Mouse (Mus musculus) heart, embryonic 14.5 days (tissue): ENCODE data around the gene Itga1. TPM values are rescaled to one million over a fixed set of nuclear protein-coding genes. Genes with fewer than 3 reads are reported as not detected.
A peak's percentile ranks its signal among the peaks of the same experiment; 100 is the strongest.

ENCODE experiments used
- ATAC-seq: fragments of 200-750 bp; cut with Nextera tagmentation; 2 replicates; pipeline ENCODE4 v1.8.0; 2017; ENCODE audit warnings: low read depth, moderate TSS enrichment; ENCODE audit not compliant: insufficient number of reproducible peaks, insufficient read depth, low FRiP score
- H3K27ac ChIP-seq, 2 experiments: fragments of 200-500 bp in 1 of 2; fragments of 300-500 bp in 1 of 2; sonication (generic) in 1 of 2; replicated peaks in 1 of 2; 2 replicates each; pipeline ENCODE4 v1.5.1; 2012 to 2014; ENCODE audit warnings: low read depth in 2 of 2, low read length in 2 of 2, control low read depth in 1 of 2, mild to moderate bottlenecking in 1 of 2, mixed read lengths in 1 of 2; ENCODE audit not compliant: control insufficient read depth in 1 of 2, insufficient read depth in 1 of 2
- H3K27me3 ChIP-seq: fragments of 300-500 bp; sonication (generic); 2 replicates; pipeline ENCODE4 v1.6.1; 2014; ENCODE audit warnings: mild to moderate bottlenecking, low read length, control low read depth; ENCODE audit not compliant: control insufficient read depth, insufficient read depth
- H3K36me3 ChIP-seq: fragments of 300-500 bp; sonication (generic); 2 replicates; pipeline ENCODE4 v1.6.1; 2014; ENCODE audit warnings: mild to moderate bottlenecking, control low read depth, low read length, mixed read lengths; ENCODE audit not compliant: control insufficient read depth, insufficient read depth
- H3K4me1 ChIP-seq, 2 experiments: fragments of 200-500 bp in 1 of 2; fragments of 300-500 bp in 1 of 2; sonication (generic) in 1 of 2; 2 replicates each; pipeline ENCODE4 v1.6.1; 2012 to 2014; ENCODE audit warnings: low read length in 2 of 2, control low read depth in 1 of 2, mixed read lengths in 1 of 2; ENCODE audit not compliant: control insufficient read depth in 2 of 2, insufficient read depth in 2 of 2
- H3K4me2 ChIP-seq: fragments of 300-500 bp; sonication (generic); 2 replicates; pipeline ENCODE4 v1.6.1; 2014; ENCODE audit warnings: mild to moderate bottlenecking, low read length
- H3K4me3 ChIP-seq, 2 experiments: fragments of 200-500 bp in 1 of 2; fragments of 300-500 bp in 1 of 2; sonication (generic) in 1 of 2; 2 replicates each; pipeline ENCODE4 v1.5.1; 2012 to 2014; ENCODE audit warnings: low read length in 2 of 2, mild to moderate bottlenecking in 2 of 2, control low read depth in 1 of 2, low read depth in 1 of 2, moderate library complexity in 1 of 2; ENCODE audit not compliant: control insufficient read depth in 1 of 2, insufficient read depth in 1 of 2
- H3K9ac ChIP-seq: fragments of 300-500 bp; sonication (generic); 2 replicates; pipeline ENCODE4 v1.6.1; 2014; ENCODE audit warnings: mild to moderate bottlenecking, low read length
- H3K9me3 ChIP-seq: fragments of 300-500 bp; sonication (generic); 2 replicates; pipeline ENCODE4 v1.6.1; 2016; ENCODE audit warnings: low read length, control low read depth; ENCODE audit not compliant: control insufficient read depth
- WGBS: fragments of 180-500 bp; shearing (Covaris S2); extraction: QIAGEN DNeasy Blood & Tissue Kit; methylation state at CpG from one replicate; pipeline ENCODE4 v1.1.7; 2014; 5-methylcytosine and 5-hydroxymethylcytosine counted together
- polyA plus RNA-seq: library from polyadenylated mRNA; unstranded; fragments of >200 nt; fragmentation: Nextera tagmentation; extraction: Ambion mirVana; gene quantifications from 2 replicates; pipeline ENCODE4 v1.2.1, GENCODE M21; 2014

Gene Itga1
- polyA plus RNA-seq, result 32.6 and 32.9 TPM in 2 replicates

GRCm38 (mm10) chr13:115101355-115102191, at the start of gene Itga1, which contains the start of gene Gm49395:
TSS of gene Itga1 (minus strand) at chr13:115101964.
TSS of gene Gm49395 (minus strand) at chr13:115101921.
- H3K27ac ChIP-seq, result peak within 1 kb of the TSS; percentile 94 to 95
- H3K4me2 ChIP-seq, result peak within 1 kb of the TSS; percentile 82
- H3K4me1 ChIP-seq, result peaks cover 6 to 23% of the 10 kb centered on the region in 2 experiments
- H3K36me3 ChIP-seq, result no peaks in the 10 kb centered on the region
- peak within 1 kb of the TSS; percentile 89 for H3K9ac ChIP-seq
- 0% methylated on average over 39 of the region's 39 CpGs for WGBS
- peak within 1 kb of the TSS; percentile 82 to 84 for H3K4me3 ChIP-seq
- H3K27me3 ChIP-seq, result no peaks in the 10 kb centered on the region
- peak; percentile 91 for ATAC-seq
- H3K9me3 ChIP-seq, result no peaks in the 10 kb centered on the region

- Histone ChIP-seq H3K9ac (no peak overlapping the region), H3K27me3 (no peaks in the 10 kb centered on the region), H3K4me2 (no peak overlapping the region), H3K9me3 (no peaks in the 10 kb centered on the region), H3K36me3 (no peaks in the 10 kb centered on the region), H3K4me1 (no peaks in the 10 kb centered on the region), H3K27ac (no peak overlapping the region), H3K4me3 (no peak overlapping the region)
- 76% methylated on average over 1 of the region's 1 CpGs for WGBS
- ATAC-seq, result no peak
These were observed 48.8 kb upstream of the Itga1 start for GRCm38 (mm10) chr13:115150602-115151001.

- no peak for ATAC-seq
- Histone ChIP-seq H3K9me3 (no peaks in the 10 kb centered on the region), H3K36me3 (no peaks in the 10 kb centered on the region), H3K4me3 (no peak overlapping the region), H3K4me2 (no peak overlapping the region), H3K27me3 (no peaks in the 10 kb centered on the region), H3K9ac (no peak overlapping the region), H3K27ac (no peak overlapping the region), H3K4me1 (no peaks in the 10 kb centered on the region)
- WGBS, result 89% methylated on average over 6 of the region's 6 CpGs
These were observed 48.1 kb upstream of the Itga1 start for GRCm38 (mm10) chr13:115149849-115150248.

GRCm38 (mm10) chr13:115143575-115143974, 41.8 kb upstream of the Itga1 start:
- Histone ChIP-seq H3K27ac (no peak overlapping the region), H3K27me3 (no peaks in the 10 kb centered on the region), H3K36me3 (no peaks in the 10 kb centered on the region), H3K9ac (no peak overlapping the region), H3K4me1 (no peaks in the 10 kb centered on the region), H3K9me3 (no peaks in the 10 kb centered on the region), H3K4me2 (no peak overlapping the region), H3K4me3 (no peak overlapping the region)
- 92% methylated on average over 2 of the region's 2 CpGs for WGBS
- ATAC-seq, result no peak

GRCm38 (mm10) chr13:115142066-115142465, 40.3 kb upstream of the Itga1 start:
- 77% methylated on average over 3 of the region's 3 CpGs for WGBS
- Histone ChIP-seq H3K27me3 (no peaks in the 10 kb centered on the region), H3K36me3 (no peaks in the 10 kb centered on the region), H3K9me3 (no peaks in the 10 kb centered on the region), H3K27ac (no peak overlapping the region), H3K9ac (no peak overlapping the region), H3K4me3 (no peak overlapping the region), H3K4me1 (no peaks in the 10 kb centered on the region), H3K4me2 (no peak overlapping the region)
- no peak for ATAC-seq

- H3K9ac ChIP-seq, result no peak overlapping the region
- 77% methylated on average over 7 of the region's 7 CpGs for WGBS
- H3K9me3 ChIP-seq, result no peaks in the 10 kb centered on the region
- no peak for ATAC-seq
- H3K27me3 ChIP-seq, result no peaks in the 10 kb centered on the region
- no peak overlapping the region for H3K27ac ChIP-seq
- no peaks in the 10 kb centered on the region for H3K4me1 ChIP-seq
- H3K4me2 ChIP-seq, result no peak overlapping the region
- H3K36me3 ChIP-seq, result no peaks in the 10 kb centered on the region
- H3K4me3 ChIP-seq, result no peak overlapping the region
These were observed 36.7 kb upstream of the Itga1 start for GRCm38 (mm10) chr13:115138513-115138912.

GRCm38 (mm10) chr13:115136761-115137160, 35.0 kb upstream of the Itga1 start:
- no peak overlapping the region for H3K4me2 ChIP-seq
- no peak overlapping the region for H3K27ac ChIP-seq
- ATAC-seq, result no peak
- no peaks in the 10 kb centered on the region for H3K36me3 ChIP-seq
- peaks cover 0 to 4% of the 10 kb centered on the region in 2 experiments; a peak in 1 of 4 replicates for H3K4me1 ChIP-seq
- H3K9ac ChIP-seq, result no peak overlapping the region
- no peaks in the 10 kb centered on the region for H3K27me3 ChIP-seq
- no peak overlapping the region for H3K4me3 ChIP-seq
- no peaks in the 10 kb centered on the region for H3K9me3 ChIP-seq
- 74% methylated on average over 3 of the region's 3 CpGs for WGBS
